Mouse (Mus musculus) spleen, postnatal 14 days (tissue): ENCODE results near the gene Zfp652.
"Not testable (repeated sequence)": the region's sequence is repeated elsewhere in the genome, so short reads cannot be mapped to it uniquely, and the experiment has no call there.

Experiments used
- DNase-seq, 2 experiments: peaks; one replicate each; pipeline ENCODE4 v3.0.0; 2021 to 2022; ENCODE audit warnings: low spot score in 2 of 2

Gene Zfp652

GRCm38 (mm10) chr11:95857306-95857705, 144.8 kb downstream of the Zfp652 start:
- no peak for DNase-seq

GRCm38 (mm10) chr11:95857716-95858527, 145.4 kb downstream of the Zfp652 start:
- DNase-seq = no peak

- DNase-seq = peak; percentile 89 to 92
Measured at GRCm38 (mm10) chr11:95858528-95859467, 146.3 kb downstream of the Zfp652 start.

- peak in 1 of 2 experiments; percentile 59 for DNase-seq
Measured at GRCm38 (mm10) chr11:95859468-95859855, 147.0 kb downstream of the Zfp652 start.

- no peak for DNase-seq
Measured at GRCm38 (mm10) chr11:95860071-95860490, 147.6 kb downstream of the Zfp652 start.

- DNase-seq = no peak
Measured at GRCm38 (mm10) chr11:95861397-95861796, 148.9 kb downstream of the Zfp652 start.

- no peak for DNase-seq
Measured at GRCm38 (mm10) chr11:95869442-95869841, 157.0 kb downstream of the Zfp652 start.

- DNase-seq = no peak
Measured at GRCm38 (mm10) chr11:95869918-95870470, 157.5 kb downstream of the Zfp652 start.

- no peak for DNase-seq
Measured at GRCm38 (mm10) chr11:95875804-95876203, 163.3 kb downstream of the Zfp652 start.

GRCm38 (mm10) chr11:95876296-95876695, 163.8 kb downstream of the Zfp652 start:
- DNase-seq = peak; percentile 21 to 45

GRCm38 (mm10) chr11:95879861-95880260, 167.4 kb downstream of the Zfp652 start:
- not testable (repeated sequence) for DNase-seq
